Mouse (Mus musculus) heart, adult 10 weeks (tissue): ENCODE results near the gene Col4a1. TPM values are rescaled to one million over a fixed set of nuclear protein-coding genes. Genes with fewer than 3 reads are reported as not detected.

ENCODE experiments used
- polyA plus RNA-seq: library from polyadenylated mRNA; stranded (reverse); fragments of 350-450 nt; fragmentation: Illumina TruSeq; extraction: RNeasy Lipid Tissue Mini Kit (QIAGEN cat#74804); gene quantifications from one replicate; pipeline ENCODE4 v1.2.3, GENCODE M21; 2014; ENCODE audit warnings: low read depth, low replicate concordance

Gene Col4a1
- 137 TPM for polyA plus RNA-seq

DNA sequence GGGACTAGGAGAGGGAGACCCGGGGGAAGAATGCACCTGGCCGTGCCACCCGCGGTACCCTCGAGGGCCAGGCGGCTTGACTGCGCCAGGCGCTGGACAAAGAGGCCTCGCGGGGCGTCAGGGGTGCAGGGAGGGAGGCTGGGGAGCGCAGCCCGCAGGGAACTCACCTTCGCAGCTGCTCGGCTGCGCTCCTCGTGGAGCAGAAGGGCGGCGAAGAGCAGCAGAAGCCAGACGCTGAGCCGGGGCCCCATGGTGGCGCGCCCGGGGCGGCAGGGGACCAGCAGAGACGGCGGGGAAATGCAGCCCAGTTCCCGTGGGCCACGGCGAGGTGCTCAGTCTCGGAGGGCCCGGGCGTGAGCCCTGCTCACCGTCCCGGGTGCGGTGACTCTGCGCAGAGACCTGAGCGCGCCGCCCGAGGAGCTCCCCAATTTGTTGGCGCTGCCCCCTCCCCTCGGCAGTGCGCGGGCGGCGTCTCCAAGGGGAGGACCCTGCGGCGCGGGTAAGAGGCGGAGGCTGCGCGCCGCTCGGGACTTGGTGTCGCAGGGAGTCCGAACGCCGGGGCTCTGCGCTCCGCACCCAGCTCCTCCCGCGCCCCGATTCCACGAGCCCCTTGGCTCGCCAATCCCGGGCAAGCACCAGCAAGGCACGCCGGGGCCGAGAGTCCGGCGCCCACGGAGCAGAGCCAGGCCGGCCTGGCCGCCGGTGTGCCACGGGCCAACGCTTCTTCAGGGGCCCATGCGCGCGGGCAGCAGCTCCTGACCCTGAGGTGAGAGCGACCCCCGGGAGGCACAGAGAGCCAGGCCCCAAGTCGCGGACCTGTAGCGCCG, at the start of gene Col4a1, which contains the start of gene Col4a2:
TSS of gene Col4a1 (minus strand) at position 478 of the 827 bp plus-strand sequence.
TSS of gene Col4a2 (plus strand) at position 457 of the 827 bp plus-strand sequence.

Other genes starting within 250 kb of the Col4a1 start
- 96.2 TPM for gene Col4a2, start within 50 bp of the Col4a1 start, polyA plus RNA-seq
- gene Rab20, start 165.9 kb upstream of the Col4a1 start, polyA plus RNA-seq = 28.7 TPM
- 64.4 TPM for gene Naxd, start 184.7 kb upstream of the Col4a1 start, polyA plus RNA-seq
- 53.9 TPM for gene Cars2, start 238.0 kb upstream of the Col4a1 start, polyA plus RNA-seq
- 25.7 TPM for gene Ing1, start 242.7 kb upstream of the Col4a1 start, polyA plus RNA-seq